Mouse (Mus musculus): ENCODE data around the gene Taf5l. TPM values are rescaled to one million over a fixed set of nuclear protein-coding genes. Genes with fewer than 3 reads are reported as not detected.

Gene Taf5l
- polyA plus RNA-seq (2015; fragmentation: Nextera tagmentation; extraction: Ambion mirVana): 23.6 and 24.5 TPM in 2 replicates

DNA sequence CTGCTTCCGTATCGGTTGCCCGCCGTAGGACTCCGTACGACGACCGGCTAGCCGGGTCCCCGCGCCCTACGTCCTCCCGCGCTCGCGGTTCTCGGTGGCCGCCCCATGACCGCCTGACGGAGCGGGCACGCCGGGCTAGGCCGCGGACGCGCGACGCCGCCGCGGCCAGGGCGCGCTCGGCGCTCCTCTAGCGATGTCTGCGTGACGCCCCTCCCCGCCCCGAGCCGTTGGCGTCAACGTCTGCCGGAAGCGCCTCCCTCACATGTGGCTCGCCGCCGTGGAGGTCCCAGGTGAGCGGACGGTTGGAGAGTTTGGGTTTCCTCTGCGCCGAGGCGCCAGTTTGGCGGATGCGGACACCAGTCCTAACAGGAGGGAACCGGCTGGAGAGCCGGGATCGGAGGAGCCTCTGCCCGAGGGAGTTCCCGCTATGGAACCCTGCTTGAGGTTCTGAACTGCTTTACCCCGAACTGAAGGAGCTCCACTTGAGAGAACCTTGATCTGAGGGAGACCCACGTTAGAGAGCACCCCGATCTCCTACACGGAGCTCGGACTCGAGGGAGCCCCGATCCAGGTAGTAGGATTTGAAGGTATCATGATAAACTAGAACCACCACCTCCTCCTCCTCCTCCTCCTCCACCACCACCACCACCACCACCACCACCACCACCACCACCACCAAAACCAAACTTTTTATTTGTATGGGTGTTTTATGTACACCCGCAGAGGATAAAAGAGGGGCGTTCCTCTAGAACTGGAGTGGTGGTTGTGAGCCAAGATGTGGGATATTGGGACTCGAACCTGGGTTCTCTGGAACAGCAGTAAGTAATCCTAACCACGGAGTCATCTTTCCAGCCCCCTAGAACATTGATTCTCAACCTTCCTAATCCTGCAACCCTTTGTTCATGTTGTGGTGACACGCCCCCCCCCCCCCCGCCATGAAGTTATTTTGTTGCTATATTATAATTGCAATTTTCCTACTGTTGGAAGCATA lies at the start of gene Taf5l, which contains the start of gene Urb2:
TSS of gene Taf5l (minus strand) at position 161 of the 991 bp plus-strand sequence.
TSS of gene Urb2 (plus strand) at position 272 of the 991 bp plus-strand sequence.
- H3K27ac ChIP-seq: peak within 1 kb of the TSS; percentile 95
- peak within 1 kb of the TSS; percentile 78 for H3K9ac ChIP-seq
- H3K36me3 ChIP-seq: peaks cover 21% of the 10 kb centered on the region
- peak; percentile 94 for ATAC-seq (ENCODE audit: low FRiP score)
- peak within 1 kb of the TSS; percentile 65 for H3K4me2 ChIP-seq
- WGBS: 1% methylated on average over 71 of the region's 74 CpGs
- H3K27me3 ChIP-seq: no peaks in the 10 kb centered on the region
- H3K4me1 ChIP-seq (replicated peaks): peaks cover 38% of the 10 kb centered on the region
- no peaks in the 10 kb centered on the region for H3K9me3 ChIP-seq
- H3K4me3 ChIP-seq: peak within 1 kb of the TSS; percentile 83

GRCm38 (mm10) chr8:124070363-124071324 lies 49.4 kb upstream of the Taf5l start:
- Histone ChIP-seq H3K4me3 (no peak overlapping the region), H3K4me2 (0 out of 2 replicates have a peak overlapping the region, but pooled peaks have one; percentile 25), H3K27me3 (no peaks in the 10 kb centered on the region; the same call in 1 of the 2 replicates), H3K9ac (peak overlapping the region; percentile 26), H3K36me3 (no peaks in the 10 kb centered on the region), H3K9me3 (no peaks in the 10 kb centered on the region), H3K27ac (peak overlapping the region; percentile 73), H3K4me1 (replicated peaks) (peaks cover 25% of the 10 kb centered on the region)
- 24% methylated on average over 18 of the region's 18 CpGs for WGBS
- ATAC-seq (ENCODE audit: low FRiP score): peak; percentile 72

- no peak overlapping the region for H3K4me3 ChIP-seq
- WGBS: 81% methylated on average over 4 of the region's 4 CpGs
- no peak for ATAC-seq (ENCODE audit: low FRiP score)
Observed at GRCm38 (mm10) chr8:124067059-124067750, 46.0 kb upstream of the Taf5l start.

GRCm38 (mm10) chr8:124066325-124067058 lies 45.3 kb upstream of the Taf5l start:
- Histone ChIP-seq H3K4me1 (replicated peaks) (peaks cover 24% of the 10 kb centered on the region), H3K9ac (no peak overlapping the region), H3K4me2 (no peak overlapping the region), H3K36me3 (no peaks in the 10 kb centered on the region), H3K27me3 (no peaks in the 10 kb centered on the region; the same call in 1 of the 2 replicates), H3K9me3 (no peaks in the 10 kb centered on the region), H3K27ac (no peak overlapping the region), H3K4me3 (no peak overlapping the region)
- 76% methylated on average over 4 of the region's 4 CpGs for WGBS
- ATAC-seq (ENCODE audit: low FRiP score): no peak

More at GRCm38 (mm10) chr8:124067059-124067750, 46.0 kb upstream of the Taf5l start:
- Histone ChIP-seq H3K4me2 (no peak overlapping the region), H3K4me1 (replicated peaks) (peaks cover 25% of the 10 kb centered on the region), H3K27me3 (no peaks in the 10 kb centered on the region; the same call in 1 of the 2 replicates), H3K36me3 (no peaks in the 10 kb centered on the region), H3K27ac (no peak overlapping the region), H3K9me3 (no peaks in the 10 kb centered on the region), H3K9ac (no peak overlapping the region)

DNA sequence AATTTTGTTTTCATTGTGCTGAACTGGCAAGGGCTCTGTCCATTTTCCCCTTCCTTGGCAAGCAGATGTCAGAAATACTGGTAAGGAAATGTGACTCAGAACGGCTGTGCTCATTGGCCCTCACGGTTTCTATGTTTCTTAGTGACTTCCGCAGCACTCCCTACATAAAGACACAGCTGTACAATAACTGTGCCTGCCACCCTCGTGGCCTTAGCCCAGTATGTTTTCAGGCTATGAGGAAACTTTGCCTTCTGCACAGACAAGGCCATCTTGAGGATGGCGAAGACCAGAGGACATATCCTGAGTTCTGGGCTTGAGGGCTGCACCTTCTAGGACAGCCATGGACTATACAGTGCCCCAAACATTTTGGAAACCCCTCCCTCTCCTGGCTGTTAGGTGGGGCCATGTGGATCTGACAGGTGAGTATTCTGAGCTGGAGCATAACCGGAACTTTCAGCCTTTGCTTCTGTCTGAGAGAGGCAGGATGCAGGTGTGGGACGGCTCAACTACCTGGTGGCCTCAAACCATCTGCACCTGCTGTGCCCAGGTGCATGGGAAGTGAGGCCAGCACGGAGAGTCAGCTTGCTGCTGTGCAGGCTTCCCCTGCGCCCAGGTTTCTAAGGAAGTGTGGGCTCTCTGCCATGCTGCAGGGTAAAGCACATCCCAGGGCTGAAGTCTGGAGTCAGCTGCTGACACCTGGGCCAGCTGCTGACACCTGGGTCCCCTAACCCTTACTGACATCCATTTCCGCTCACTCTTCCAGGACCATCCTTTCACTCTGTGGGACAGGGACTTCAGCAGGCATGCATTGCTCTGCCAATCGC lies 35.8 kb upstream of the Taf5l start:
- Histone ChIP-seq H3K27me3 (no peaks in the 10 kb centered on the region), H3K9ac (no peak overlapping the region), H3K27ac (no peak overlapping the region), H3K4me3 (no peak overlapping the region), H3K4me1 (replicated peaks) (no peaks in the 10 kb centered on the region), H3K9me3 (no peaks in the 10 kb centered on the region), H3K36me3 (no peaks in the 10 kb centered on the region), H3K4me2 (no peak overlapping the region)
- ATAC-seq (ENCODE audit: low FRiP score): no peak
- WGBS: 82% methylated on average over 11 of the region's 11 CpGs

DNA sequence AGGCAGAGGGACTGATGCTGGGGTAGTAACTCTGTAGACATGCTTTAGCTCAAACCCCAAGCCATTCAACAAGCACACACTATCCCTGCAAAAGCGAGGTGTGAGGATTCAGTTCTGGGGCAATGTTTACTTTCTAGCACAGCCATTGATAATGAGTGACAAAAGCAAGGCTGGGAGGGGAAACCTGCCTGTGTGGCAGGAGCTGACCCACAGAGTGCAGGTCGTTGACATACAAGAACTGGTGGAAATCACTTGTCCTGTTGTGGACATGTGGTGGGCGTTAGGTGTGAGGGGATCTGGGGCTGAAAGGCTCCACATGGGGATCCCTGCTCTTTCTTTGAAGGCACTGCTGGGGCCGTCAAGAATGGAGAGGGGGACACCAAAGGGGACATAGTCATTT lies 31.4 kb upstream of the Taf5l start:
- Histone ChIP-seq H3K4me2 (no peak overlapping the region), H3K9me3 (no peaks in the 10 kb centered on the region), H3K4me3 (no peak overlapping the region), H3K36me3 (peaks cover 18% of the 10 kb centered on the region), H3K4me1 (replicated peaks) (no peaks in the 10 kb centered on the region), H3K27ac (no peak overlapping the region), H3K27me3 (no peaks in the 10 kb centered on the region), H3K9ac (no peak overlapping the region)
- WGBS: 57% methylated on average over 4 of the region's 4 CpGs
- no peak for ATAC-seq (ENCODE audit: low FRiP score)

- H3K4me1 ChIP-seq (replicated peaks): no peaks in the 10 kb centered on the region
- H3K4me2 ChIP-seq: no peak overlapping the region
- peak; percentile 54; the same call in 1 of the 2 replicates for ATAC-seq (ENCODE audit: low FRiP score)
- H3K36me3 ChIP-seq: peaks cover 23% of the 10 kb centered on the region
- H3K27ac ChIP-seq: no peak overlapping the region
- H3K9me3 ChIP-seq: no peaks in the 10 kb centered on the region
- no peaks in the 10 kb centered on the region for H3K27me3 ChIP-seq
- H3K4me3 ChIP-seq: no peak overlapping the region
- 17% methylated on average over 3 of the region's 3 CpGs for WGBS
- H3K9ac ChIP-seq: no peak overlapping the region
Observed at GRCm38 (mm10) chr8:124052110-124052509, 30.9 kb upstream of the Taf5l start.

- 91% methylated on average over 8 of the region's 8 CpGs for WGBS
- ATAC-seq (ENCODE audit: low FRiP score): no peak
- Histone ChIP-seq H3K27ac (no peak overlapping the region), H3K9me3 (no peaks in the 10 kb centered on the region), H3K36me3 (peaks cover 60% of the 10 kb centered on the region), H3K4me1 (replicated peaks) (no peaks in the 10 kb centered on the region), H3K27me3 (no peaks in the 10 kb centered on the region), H3K4me2 (no peak overlapping the region), H3K9ac (no peak overlapping the region), H3K4me3 (no peak overlapping the region)
Observed at GRCm38 (mm10) chr8:124045856-124046255, 24.7 kb upstream of the Taf5l start.

GRCm38 (mm10) chr8:124044931-124045330 lies 23.7 kb upstream of the Taf5l start:
- no peak overlapping the region for H3K4me2 ChIP-seq
- H3K4me1 ChIP-seq (replicated peaks): no peaks in the 10 kb centered on the region
- H3K4me3 ChIP-seq: no peak overlapping the region
- H3K27ac ChIP-seq: no peak overlapping the region
- H3K27me3 ChIP-seq: no peaks in the 10 kb centered on the region
- H3K9ac ChIP-seq: no peak overlapping the region
- peaks cover 66% of the 10 kb centered on the region for H3K36me3 ChIP-seq
- ATAC-seq (ENCODE audit: low FRiP score): no peak
- WGBS: 96% methylated on average over 12 of the region's 12 CpGs
- no peaks in the 10 kb centered on the region for H3K9me3 ChIP-seq

DNA sequence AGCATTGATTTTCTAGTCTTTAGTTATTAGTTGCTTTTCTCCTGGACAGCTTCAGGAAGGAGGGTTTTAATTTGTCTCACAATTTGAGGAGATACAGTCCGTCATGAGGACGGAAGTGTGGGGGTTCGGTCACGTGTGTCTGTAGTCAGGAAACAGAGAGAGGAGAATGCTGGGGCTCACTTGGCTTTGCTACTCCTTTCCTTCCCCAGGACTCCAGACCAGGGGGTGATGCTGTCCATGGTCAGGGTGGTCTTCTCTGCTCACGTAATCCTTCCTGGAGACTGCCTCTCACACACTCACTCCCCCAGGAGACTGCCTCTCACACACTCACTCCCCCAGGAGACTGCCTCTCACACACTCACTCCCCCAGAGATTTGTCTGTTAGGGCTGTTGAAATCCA lies 23.2 kb upstream of the Taf5l start:
- 95% methylated on average over 5 of the region's 5 CpGs for WGBS

More for the DNA sequence above, 23.2 kb upstream of the Taf5l start:
- Histone ChIP-seq H3K4me2 (no peak overlapping the region), H3K4me1 (replicated peaks) (no peaks in the 10 kb centered on the region), H3K27me3 (no peaks in the 10 kb centered on the region), H3K9ac (no peak overlapping the region), H3K4me3 (no peak overlapping the region), H3K27ac (no peak overlapping the region), H3K36me3 (peaks cover 66% of the 10 kb centered on the region), H3K9me3 (no peaks in the 10 kb centered on the region)
- no peak for ATAC-seq (ENCODE audit: low FRiP score)

Measured in hindbrain, embryonic 13.5 days (tissue).